Comparison of ENCODE assay signal across 13 mouse cellular contexts in the genomic region with DNA sequence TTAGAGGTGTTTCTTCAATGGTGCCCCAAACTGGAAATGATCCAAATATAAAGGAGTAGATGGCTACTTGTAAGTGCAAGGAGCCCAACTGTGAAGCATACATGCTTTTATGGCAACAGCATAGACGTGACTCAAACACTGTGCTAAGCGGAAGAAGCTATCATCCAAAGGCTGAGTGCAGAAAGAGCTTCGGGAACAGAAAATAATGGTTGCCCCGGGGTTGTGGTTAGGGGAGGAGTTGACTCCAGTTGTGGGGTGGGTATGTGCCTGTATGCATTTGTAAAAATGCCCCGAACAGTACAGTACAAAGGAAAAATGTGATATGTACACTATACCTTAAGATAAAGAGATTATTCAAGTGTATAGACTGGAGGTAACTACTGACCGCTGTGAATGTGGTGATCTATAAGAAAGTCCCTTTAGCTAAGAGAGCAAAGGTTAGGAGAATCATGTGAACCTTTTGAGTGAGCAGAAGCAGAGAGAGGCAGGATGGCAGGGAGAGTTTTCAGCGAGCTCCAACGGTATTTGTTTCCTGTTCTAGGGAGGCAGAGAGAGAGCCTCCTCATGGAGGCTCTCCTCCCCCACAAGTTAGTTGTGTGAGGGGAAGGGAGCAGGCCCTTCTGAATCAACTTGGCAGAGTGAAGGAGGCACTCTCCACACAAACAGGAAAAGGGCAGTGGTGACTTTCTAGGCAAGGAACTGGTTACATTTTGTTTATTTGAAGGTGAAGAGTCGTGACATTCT. TPM values are rescaled to one million over a fixed set of nuclear protein-coding genes. Genes with fewer than 3 reads are reported as not detected.
DNase-seq lines count a peak whose midpoint lies in the region; ATAC-seq and TF ChIP-seq lines count a peak whose summit lies in the region.
"Had no signal": no experiment of that assay in that cellular context is flagged by ENCODE, and none has a peak within 500 bp of the region (broad histone marks: within the 10 kb centered on the region; RNA-seq: fewer than 3 reads in every experiment).

No protein-coding gene starts in this region.

- no peak overlapping the region for H3K4me2 ChIP-seq in kidney, embryonic 14.5 days (replicated peaks; ENCODE audit: low read depth, low read length)
- H3K4me2 ChIP-seq in intestine, embryonic 15.5 days (replicated peaks), result no peak overlapping the region
- H3K4me2 ChIP-seq: neural tube, embryonic 15.5 days had no signal

- WGBS in kidney, embryonic 14.5 days, result 64% methylated on average over 9 of the region's 9 CpGs
- 71% methylated on average over 9 of the region's 9 CpGs for WGBS in intestine, embryonic 15.5 days

- intact Hi-C loops in left cerebral cortex, postnatal 36 days (cut with DNase I), result no loop called here

- H3K4me3 ChIP-seq in kidney, embryonic 14.5 days (ENCODE audit: low read length), result no peak overlapping the region
- no peak overlapping the region for H3K4me3 ChIP-seq in G1E (ENCODE audit: low read depth, low read length)
- no peak overlapping the region for H3K4me3 ChIP-seq in intestine, embryonic 15.5 days (replicated peaks)
- peak overlapping the region; percentile 85 for H3K4me3 ChIP-seq in megakaryocyte, embryonic 14.5 days (replicated peaks)
- H3K4me3 ChIP-seq: midbrain, embryonic 10.5 days; neural tube, embryonic 15.5 days had no signal

- H3K36me3 ChIP-seq in kidney, embryonic 14.5 days (ENCODE audit: control insufficient read depth, insufficient read depth, low read length), result no peaks in the 10 kb centered on the region
- no peaks in the 10 kb centered on the region for H3K36me3 ChIP-seq in G1E (replicated peaks)
- H3K36me3 ChIP-seq in intestine, embryonic 15.5 days, result no peaks in the 10 kb centered on the region
- H3K36me3 ChIP-seq in megakaryocyte, embryonic 14.5 days (replicated peaks; ENCODE audit: low read length), result peaks cover 2% of the 10 kb centered on the region
- H3K36me3 ChIP-seq: midbrain, embryonic 10.5 days; neural tube, embryonic 15.5 days had no signal

- peak overlapping the region; percentile 51; the same call in 1 of the 2 replicates for H3K27ac ChIP-seq in kidney, embryonic 14.5 days (ENCODE audit: low read depth, low read length)
- H3K27ac ChIP-seq in intestine, embryonic 15.5 days, result peak overlapping the region; percentile 78
- H3K27ac ChIP-seq: midbrain, embryonic 10.5 days; neural tube, embryonic 15.5 days had no signal

- no peak overlapping the region for H3K9ac ChIP-seq in kidney, embryonic 14.5 days (ENCODE audit: low read depth, low read length)
- H3K9ac ChIP-seq in intestine, embryonic 15.5 days, result no peak overlapping the region
- H3K9ac ChIP-seq: neural tube, embryonic 15.5 days had no signal

- H3K9me3 ChIP-seq in kidney, embryonic 14.5 days (ENCODE audit: control insufficient read depth, low read length), result no peaks in the 10 kb centered on the region
- no peaks in the 10 kb centered on the region for H3K9me3 ChIP-seq in G1E (replicated peaks)
- H3K9me3 ChIP-seq in intestine, embryonic 15.5 days, result no peaks in the 10 kb centered on the region
- H3K9me3 ChIP-seq in megakaryocyte, embryonic 14.5 days, result peaks cover 6% of the 10 kb centered on the region; the same call in 1 of the 2 replicates
- H3K9me3 ChIP-seq: midbrain, embryonic 10.5 days; neural tube, embryonic 15.5 days had no signal

- H3K27me3 ChIP-seq in kidney, embryonic 14.5 days (ENCODE audit: control insufficient read depth, insufficient read depth, low read length), result no peaks in the 10 kb centered on the region
- peaks cover 1% of the 10 kb centered on the region; the same call in 1 of the 2 replicates for H3K27me3 ChIP-seq in G1E (ENCODE audit: insufficient read depth, low read length)
- no peaks in the 10 kb centered on the region for H3K27me3 ChIP-seq in intestine, embryonic 15.5 days (replicated peaks)
- peaks cover 4% of the 10 kb centered on the region for H3K27me3 ChIP-seq in megakaryocyte, embryonic 14.5 days (replicated peaks)
- H3K27me3 ChIP-seq: neural tube, embryonic 15.5 days had no signal

- no peak for DNase-seq in kidney, postnatal 36 days
- DNase-seq in G1E (ENCODE audit: low spot score), result no peak
- DNase-seq in left cerebral cortex, postnatal 36 days (ENCODE audit: low spot score in 2 of 2), result no peak
- DNase-seq in cerebellum, adult 9-10 months, result no peak
- DNase-seq in layer of hippocampus, postnatal 25 days (ENCODE audit: extremely low spot score in 1 of 2, low spot score in 1 of 2), result no peak
- DNase-seq: cerebellum, postnatal 36 days; gastrocnemius, postnatal 25 days had no signal

- no peak for ATAC-seq in kidney, embryonic 14.5 days (ENCODE audit: low FRiP score, low TSS enrichment)
- peak; percentile 24; the same call in 1 of the 2 replicates for ATAC-seq in G1E (ENCODE audit: extremely low read depth, insufficient number of reproducible peaks, low FRiP score, poor library complexity, severe bottlenecking)
- ATAC-seq in intestine, embryonic 15.5 days, result peak; percentile 66

- no peak for TF ChIP-seq CTCF in G1E (IDR thresholded peaks at IDR 0.05; ENCODE audit: low read depth, low read length)

- H3K4me1 ChIP-seq in kidney, embryonic 14.5 days (ENCODE audit: control insufficient read depth, insufficient read depth, low read length), result 0 out of 2 replicates have a peak, but pooled peaks cover 3% of the 10 kb centered on the region
- H3K4me1 ChIP-seq in G1E (ENCODE audit: insufficient read depth, low read depth, low read length), result peaks cover 29% of the 10 kb centered on the region
- H3K4me1 ChIP-seq in intestine, embryonic 15.5 days (replicated peaks), result no peaks in the 10 kb centered on the region
- H3K4me1 ChIP-seq in megakaryocyte, embryonic 14.5 days, result peaks cover 62% of the 10 kb centered on the region
- H3K4me1 ChIP-seq: midbrain, embryonic 10.5 days; neural tube, embryonic 15.5 days had no signal

RNA-seq across cellular contexts. Expression of a gene that starts 23.1 kb away (rescaled TPM):
- polyA plus RNA-seq in kidney, embryonic 14.5 days (2014; fragmentation: Nextera tagmentation; extraction: Ambion mirVana), result 8.1 and 9.4 TPM in 2 replicates
- total RNA-seq in G1E (2014; fragmentation: Nextera tagmentation) (1.4 TPM in 1 of 2 replicates, not detected in the other), G1E (2017) (19.8 and 28.1 TPM in 2 replicates)
- 0.13 and 0.19 TPM in 2 replicates for polyA plus RNA-seq in G1E (2012)
- 4.8 and 5.1 TPM in 2 replicates for polyA plus RNA-seq in intestine, embryonic 15.5 days (2015; fragmentation: Nextera tagmentation; extraction: Ambion mirVana)
- not detected in 2 replicates for polyA plus RNA-seq in megakaryocyte, embryonic 14.5 days (2012; ENCODE audit: insufficient read depth, low replicate concordance)
- total RNA-seq in left cerebral cortex, postnatal 36 days (2021), result 1 to 10 TPM; 3.7 to 3.9 TPM
- 1 to 10 TPM; 3.6 to 4.5 TPM for total RNA-seq in layer of hippocampus, postnatal 25 days (2021)
- total RNA-seq: heart, postnatal 25 days had no signal
